Mouse (Mus musculus) heart, embryonic 13.5 days (tissue): ENCODE results near the gene Tek. TPM values are rescaled to one million over a fixed set of nuclear protein-coding genes. Genes with fewer than 3 reads are reported as not detected.

Experiments
- ATAC-seq: fragments of 200-750 bp; cut with Nextera tagmentation; 2 replicates; pipeline ENCODE4 v1.8.0; 2017; ENCODE audit warnings: moderate TSS enrichment; ENCODE audit not compliant: insufficient number of reproducible peaks, low FRiP score, low TSS enrichment; ENCODE audit errors: extremely low read depth
- H3K27ac ChIP-seq: fragments of 300-500 bp; sonication (generic); replicated peaks from 2 replicates; pipeline ENCODE4 v1.5.1; 2015; ENCODE audit warnings: moderate library complexity, mild to moderate bottlenecking, inconsistent platforms
- H3K27me3 ChIP-seq: fragments of 300-500 bp; sonication (generic); replicated peaks from 2 replicates; pipeline ENCODE4 v1.6.1; 2015; ENCODE audit warnings: mild to moderate bottlenecking, inconsistent platforms
- H3K36me3 ChIP-seq: fragments of 300-500 bp; sonication (generic); 2 replicates; pipeline ENCODE4 v1.6.1; 2015; ENCODE audit warnings: mild to moderate bottlenecking, inconsistent platforms
- H3K4me1 ChIP-seq: fragments of 300-500 bp; sonication (generic); 2 replicates; pipeline ENCODE4 v1.6.1; 2015; ENCODE audit warnings: inconsistent platforms
- H3K4me2 ChIP-seq: fragments of 300-500 bp; sonication (generic); 2 replicates; pipeline ENCODE4 v1.6.1; 2015; ENCODE audit warnings: inconsistent platforms, mild to moderate bottlenecking, moderate library complexity
- H3K4me3 ChIP-seq: fragments of 300-500 bp; sonication (generic); 2 replicates; pipeline ENCODE4 v1.5.1; 2015; ENCODE audit warnings: moderate library complexity, mild to moderate bottlenecking, inconsistent platforms
- H3K9ac ChIP-seq: fragments of 300-500 bp; sonication (generic); 2 replicates; pipeline ENCODE4 v1.6.1; 2015; ENCODE audit warnings: inconsistent platforms, mild to moderate bottlenecking, moderate library complexity
- H3K9me3 ChIP-seq: fragments of 300-500 bp; sonication (generic); 2 replicates; pipeline ENCODE4 v1.6.1; 2016; ENCODE audit warnings: inconsistent platforms
- WGBS: fragments of 180-500 bp; shearing (Covaris S2); methylation state at CpG from one replicate; pipeline ENCODE4 v1.1.7; 2015; ENCODE audit warnings: mixed read lengths; 5-methylcytosine and 5-hydroxymethylcytosine counted together
- polyA plus RNA-seq: library from polyadenylated mRNA; unstranded; fragments of >200 nt; fragmentation: Nextera tagmentation; extraction: Ambion mirVana; gene quantifications from 2 replicates; pipeline ENCODE4 v1.2.1, GENCODE M21; 2015

Gene Tek
- polyA plus RNA-seq, 1 experiment from 2014 or later = 44.6 TPM

DNA sequence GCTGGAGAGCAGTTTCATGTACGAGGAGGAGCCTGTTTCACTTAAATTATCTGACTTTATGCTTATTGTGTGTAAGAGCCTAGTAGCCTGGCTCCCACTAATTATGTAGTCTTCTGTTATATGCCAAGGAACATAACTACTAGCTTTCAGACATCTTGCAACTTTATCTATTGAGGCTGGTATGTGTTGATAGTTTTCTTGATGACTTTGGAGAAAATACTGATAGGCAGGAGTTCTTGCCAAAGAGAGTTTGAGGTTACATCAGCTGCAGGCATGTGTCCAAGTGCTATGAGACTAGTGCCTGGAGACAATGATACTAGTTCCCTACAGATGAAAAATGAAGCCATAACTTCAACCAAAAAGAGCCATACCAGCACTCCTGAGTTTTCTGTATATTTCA is 64.1 kb downstream of the Tek start:
- WGBS = 38% methylated on average over 1 of the region's 1 CpGs
- Histone ChIP-seq H3K9me3 (no peaks in the 10 kb centered on the region), H3K27ac (peak overlapping the region; percentile 61; the same call in 1 of the 2 replicates), H3K9ac (no peak overlapping the region), H3K4me3 (no peak overlapping the region), H3K4me1 (peaks cover 6% of the 10 kb centered on the region), H3K36me3 (peaks cover 35% of the 10 kb centered on the region), H3K27me3 (no peaks in the 10 kb centered on the region), H3K4me2 (no peak overlapping the region)
- no peak for ATAC-seq

DNA sequence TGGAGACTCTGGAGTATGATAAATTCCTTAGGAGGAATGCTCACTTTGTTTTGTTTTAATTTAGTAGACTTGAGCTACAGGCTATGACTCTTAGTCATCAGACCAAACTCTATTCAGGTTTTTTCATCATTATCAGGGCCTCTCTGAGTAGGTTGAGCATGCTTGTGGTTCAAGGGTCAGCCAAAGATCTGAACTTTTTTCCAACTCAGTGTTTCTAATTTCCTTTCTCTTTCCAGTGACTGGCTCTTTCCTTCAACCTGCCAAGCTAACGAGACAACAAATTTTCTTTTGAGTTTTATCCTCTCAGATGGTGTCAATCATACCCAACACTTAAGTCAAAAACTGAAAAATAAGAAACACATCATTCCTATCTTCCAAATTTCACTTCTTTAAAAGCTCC is 71.5 kb downstream of the Tek start:
- ATAC-seq = no peak
- no peak overlapping the region for H3K9ac ChIP-seq
- H3K36me3 ChIP-seq = peaks cover 37% of the 10 kb centered on the region
- no peak overlapping the region for H3K27ac ChIP-seq
- no peaks in the 10 kb centered on the region for H3K9me3 ChIP-seq
- 62% methylated on average over 1 of the region's 1 CpGs for WGBS
- H3K4me1 ChIP-seq = no peaks in the 10 kb centered on the region
- H3K4me3 ChIP-seq = no peak overlapping the region
- H3K4me2 ChIP-seq = no peak overlapping the region
- no peaks in the 10 kb centered on the region for H3K27me3 ChIP-seq

DNA sequence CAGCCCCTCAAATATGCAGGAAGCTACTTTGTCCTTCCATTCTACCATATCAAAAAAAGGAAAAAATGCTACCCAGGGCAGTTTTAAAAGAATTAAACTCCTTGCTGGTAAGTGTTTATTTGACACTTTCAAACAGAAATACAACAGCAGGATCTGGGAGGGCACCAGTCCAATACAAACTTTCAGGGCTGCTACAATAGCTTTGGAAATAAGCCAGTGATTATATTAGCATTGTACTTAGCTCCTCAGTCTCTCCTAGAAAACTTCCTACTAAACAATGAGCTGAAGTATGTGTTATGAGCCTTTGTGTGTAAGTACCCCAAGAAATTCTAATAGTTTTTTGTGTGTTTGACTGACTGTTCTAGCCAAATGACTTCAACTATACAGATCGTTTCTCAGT is 87.8 kb downstream of the Tek start:
- no peak overlapping the region for H3K4me2 ChIP-seq
- H3K27ac ChIP-seq = peak overlapping the region; percentile 69
- peaks cover 17% of the 10 kb centered on the region for H3K4me1 ChIP-seq
- no peak overlapping the region for H3K9ac ChIP-seq
- H3K9me3 ChIP-seq = peaks cover 8% of the 10 kb centered on the region
- peaks cover 27% of the 10 kb centered on the region for H3K36me3 ChIP-seq
- no peak for ATAC-seq
- H3K4me3 ChIP-seq = no peak overlapping the region
- no peaks in the 10 kb centered on the region for H3K27me3 ChIP-seq
- WGBS = 58% methylated on average over 1 of the region's 1 CpGs

DNA sequence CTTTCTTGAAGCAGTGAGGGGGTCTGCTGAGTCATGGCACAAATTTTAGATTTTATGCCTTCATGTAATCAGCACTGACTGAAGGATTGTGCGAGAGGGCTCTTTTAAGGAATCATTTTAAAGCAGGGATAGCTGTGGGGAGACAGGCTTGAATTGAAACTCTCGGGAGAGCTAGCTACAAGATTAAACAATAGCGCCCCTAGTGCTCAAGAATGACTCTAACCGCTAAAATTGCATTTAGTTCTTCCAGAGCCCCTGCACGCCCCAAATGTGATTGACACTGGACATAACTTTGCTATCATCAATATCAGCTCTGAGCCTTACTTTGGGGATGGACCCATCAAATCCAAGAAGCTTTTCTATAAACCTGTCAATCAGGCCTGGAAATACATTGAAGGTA is 88.3 kb downstream of the Tek start:
- peaks cover 8% of the 10 kb centered on the region for H3K9me3 ChIP-seq
- no peaks in the 10 kb centered on the region for H3K27me3 ChIP-seq
- H3K4me1 ChIP-seq = peaks cover 17% of the 10 kb centered on the region
- H3K27ac ChIP-seq = peak overlapping the region; percentile 67
- H3K9ac ChIP-seq = no peak overlapping the region
- H3K4me2 ChIP-seq = 0 out of 2 replicates have a peak overlapping the region, but pooled peaks have one; percentile 34
- ATAC-seq = no peak
- peaks cover 22% of the 10 kb centered on the region for H3K36me3 ChIP-seq
- WGBS = 30% methylated on average over 5 of the region's 5 CpGs
- H3K4me3 ChIP-seq = no peak overlapping the region

DNA sequence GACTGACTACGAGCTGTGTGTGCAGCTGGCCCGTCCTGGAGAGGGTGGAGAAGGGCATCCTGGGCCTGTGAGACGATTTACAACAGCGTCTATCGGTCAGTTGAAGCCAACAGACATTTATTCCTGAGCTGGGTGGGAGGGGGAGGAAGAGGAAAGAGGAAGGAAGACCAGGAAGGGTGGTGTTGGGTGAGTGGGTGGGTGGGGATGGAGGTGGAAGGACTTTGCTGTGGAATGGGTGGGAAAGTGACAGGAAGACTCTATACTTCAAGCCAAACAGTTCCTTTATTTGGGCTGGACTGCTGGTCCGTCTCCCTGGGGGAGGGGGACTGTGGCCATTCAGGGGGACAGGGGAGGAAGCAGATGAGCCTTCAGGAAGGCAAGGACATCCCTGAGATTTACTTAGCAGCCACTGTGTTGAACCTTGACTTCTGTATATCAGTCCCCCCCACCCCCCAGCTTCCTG is 90.9 kb downstream of the Tek start:
- Histone ChIP-seq H3K9ac (no peak overlapping the region), H3K9me3 (no peaks in the 10 kb centered on the region), H3K4me2 (no peak overlapping the region), H3K27me3 (no peaks in the 10 kb centered on the region), H3K4me3 (no peak overlapping the region), H3K4me1 (peaks cover 17% of the 10 kb centered on the region), H3K27ac (peak overlapping the region; percentile 44), H3K36me3 (peaks cover 20% of the 10 kb centered on the region)
- peak; percentile 25; the same call in 1 of the 2 replicates for ATAC-seq
- WGBS = 55% methylated on average over 6 of the region's 6 CpGs

DNA sequence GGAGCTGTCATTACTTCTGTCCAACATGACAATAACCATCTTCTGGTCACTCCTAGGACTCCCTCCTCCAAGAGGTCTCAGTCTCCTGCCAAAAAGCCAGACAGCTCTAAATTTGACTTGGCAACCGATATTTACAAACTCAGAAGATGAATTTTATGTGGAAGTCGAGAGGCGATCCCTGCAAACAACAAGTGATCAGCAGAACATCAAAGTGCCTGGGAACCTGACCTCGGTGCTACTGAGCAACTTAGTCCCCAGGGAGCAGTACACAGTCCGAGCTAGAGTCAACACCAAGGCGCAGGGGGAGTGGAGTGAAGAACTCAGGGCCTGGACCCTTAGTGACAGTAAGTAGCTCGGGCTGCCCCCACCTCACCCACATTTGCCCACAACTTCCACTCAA is 98.0 kb downstream of the Tek start:
- Histone ChIP-seq H3K9ac (no peak overlapping the region), H3K27ac (no peak overlapping the region), H3K9me3 (no peaks in the 10 kb centered on the region), H3K4me1 (no peaks in the 10 kb centered on the region), H3K4me2 (no peak overlapping the region), H3K4me3 (no peak overlapping the region), H3K36me3 (peaks cover 37% of the 10 kb centered on the region), H3K27me3 (no peaks in the 10 kb centered on the region)
- ATAC-seq = no peak
- WGBS = 58% methylated on average over 7 of the region's 7 CpGs

DNA sequence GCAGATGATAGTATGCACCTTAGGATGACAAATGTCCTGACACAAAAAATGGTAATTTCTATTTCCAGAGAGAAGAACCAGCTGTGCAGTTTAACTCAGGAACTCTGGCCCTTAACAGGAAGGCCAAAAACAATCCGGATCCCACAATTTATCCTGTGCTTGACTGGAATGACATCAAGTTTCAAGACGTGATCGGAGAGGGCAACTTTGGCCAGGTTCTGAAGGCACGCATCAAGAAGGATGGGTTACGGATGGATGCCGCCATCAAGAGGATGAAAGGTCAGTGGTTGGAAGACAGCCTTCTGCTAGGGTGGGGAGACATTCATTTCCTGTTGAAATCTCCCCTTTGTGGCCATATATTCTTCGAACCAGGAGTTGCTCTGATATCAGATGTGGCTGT is 114.2 kb downstream of the Tek start:
- H3K36me3 ChIP-seq = peaks cover 44% of the 10 kb centered on the region
- no peaks in the 10 kb centered on the region for H3K4me1 ChIP-seq
- no peak overlapping the region for H3K9ac ChIP-seq
- H3K27me3 ChIP-seq = no peaks in the 10 kb centered on the region
- H3K4me3 ChIP-seq = no peak overlapping the region
- no peaks in the 10 kb centered on the region for H3K9me3 ChIP-seq
- 77% methylated on average over 7 of the region's 7 CpGs for WGBS
- H3K27ac ChIP-seq = no peak overlapping the region
- no peak overlapping the region for H3K4me2 ChIP-seq
- ATAC-seq = no peak

DNA sequence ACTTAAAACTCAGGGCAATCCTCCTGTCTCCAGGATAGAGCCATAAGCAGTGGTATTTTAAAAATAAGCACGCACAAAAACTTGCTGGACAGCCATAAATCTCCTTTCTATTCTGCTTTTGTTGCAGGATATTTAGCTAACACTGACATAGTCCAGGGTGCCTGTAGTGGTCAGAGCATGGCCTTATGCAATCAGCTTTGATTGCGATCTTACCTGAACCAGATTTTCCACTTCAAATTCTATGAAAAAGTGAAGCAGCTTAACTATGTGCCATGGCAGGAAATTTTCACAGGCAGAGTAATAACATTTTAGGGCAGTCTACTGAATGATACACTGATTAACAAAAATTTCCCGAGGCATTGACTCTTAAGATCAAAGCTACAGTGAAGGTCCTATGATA is 115.2 kb downstream of the Tek start:
- no peak for ATAC-seq
- Histone ChIP-seq H3K9me3 (no peaks in the 10 kb centered on the region), H3K27me3 (no peaks in the 10 kb centered on the region), H3K27ac (no peak overlapping the region), H3K4me2 (no peak overlapping the region), H3K9ac (no peak overlapping the region), H3K36me3 (peaks cover 40% of the 10 kb centered on the region), H3K4me3 (no peak overlapping the region), H3K4me1 (no peaks in the 10 kb centered on the region)
- 77% methylated on average over 3 of the region's 3 CpGs for WGBS

DNA sequence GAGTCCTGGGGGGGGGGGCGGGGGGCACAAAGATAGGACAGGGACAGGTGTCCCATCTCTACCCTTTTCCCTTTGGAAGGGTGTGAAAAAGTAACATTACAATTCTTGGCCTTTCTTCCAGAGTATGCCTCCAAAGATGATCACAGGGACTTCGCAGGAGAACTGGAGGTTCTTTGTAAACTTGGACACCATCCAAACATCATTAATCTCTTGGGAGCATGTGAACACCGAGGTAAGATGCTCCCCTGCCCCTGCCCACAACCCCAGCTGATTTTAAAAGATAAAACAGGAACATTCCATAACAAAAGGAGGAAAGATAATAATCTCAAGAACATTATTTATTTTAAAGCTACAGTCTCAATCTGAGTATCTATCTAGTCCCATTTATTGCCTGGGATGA is 116.1 kb downstream of the Tek start:
- no peak overlapping the region for H3K27ac ChIP-seq
- H3K4me1 ChIP-seq = no peaks in the 10 kb centered on the region
- no peak for ATAC-seq
- 44% methylated on average over 3 of the region's 3 CpGs for WGBS
- no peak overlapping the region for H3K4me3 ChIP-seq
- peaks cover 50% of the 10 kb centered on the region for H3K36me3 ChIP-seq
- no peaks in the 10 kb centered on the region for H3K27me3 ChIP-seq
- no peak overlapping the region for H3K9ac ChIP-seq
- no peaks in the 10 kb centered on the region for H3K9me3 ChIP-seq
- no peak overlapping the region for H3K4me2 ChIP-seq

DNA sequence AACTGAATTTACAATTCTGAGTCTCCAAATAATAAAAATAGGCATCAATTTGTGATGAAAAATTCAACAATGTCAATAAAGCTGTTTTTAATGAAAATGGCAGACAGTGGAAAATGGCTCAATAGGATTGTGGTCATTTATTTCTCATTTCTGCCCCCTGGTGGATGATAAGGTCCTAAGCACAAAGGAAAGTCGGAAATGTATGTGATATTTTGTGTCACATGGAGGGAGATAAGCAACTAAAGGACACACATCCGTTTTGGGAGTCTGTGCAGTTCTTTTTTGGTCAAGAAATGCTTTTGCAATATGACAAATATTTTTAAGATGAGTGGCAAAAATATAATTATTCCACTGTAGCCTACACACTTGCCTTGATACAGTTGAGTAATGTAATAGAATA is 161.7 kb downstream of the Tek start:
- Histone ChIP-seq H3K9me3 (no peaks in the 10 kb centered on the region), H3K4me3 (no peak overlapping the region), H3K4me1 (no peaks in the 10 kb centered on the region), H3K36me3 (no peaks in the 10 kb centered on the region), H3K9ac (no peak overlapping the region), H3K4me2 (no peak overlapping the region), H3K27me3 (no peaks in the 10 kb centered on the region), H3K27ac (no peak overlapping the region)
- whole genome bisulfite sequencing = 15% methylated on average over 2 of the region's 2 CpGs
- ATAC-seq = no peak

DNA sequence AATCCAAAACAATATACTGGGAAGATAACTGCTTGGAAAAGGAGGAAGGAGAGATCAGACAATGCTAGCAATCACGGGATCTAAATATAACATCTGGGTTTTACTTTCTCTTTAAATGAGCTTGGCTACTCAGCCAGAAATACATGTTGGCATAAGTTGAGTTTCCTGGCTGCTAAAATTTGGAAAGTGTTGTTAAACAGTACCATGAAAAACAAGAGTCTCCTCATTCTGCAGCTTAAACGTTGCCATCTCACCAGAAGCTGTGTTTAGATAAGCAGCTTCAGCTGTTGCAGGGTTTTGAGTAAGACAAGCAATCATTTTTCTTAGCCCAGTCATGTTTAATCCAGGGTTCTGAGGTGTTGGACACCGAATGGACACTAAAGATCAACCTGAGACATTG is 162.7 kb downstream of the Tek start:
- 38% methylated on average over 3 of the region's 3 CpGs for WGBS
- H3K9ac ChIP-seq = no peak overlapping the region
- no peaks in the 10 kb centered on the region for H3K27me3 ChIP-seq
- H3K27ac ChIP-seq = no peak overlapping the region
- no peaks in the 10 kb centered on the region for H3K4me1 ChIP-seq
- no peak overlapping the region for H3K4me2 ChIP-seq
- no peak overlapping the region for H3K4me3 ChIP-seq
- H3K9me3 ChIP-seq = no peaks in the 10 kb centered on the region
- ATAC-seq = no peak
- no peaks in the 10 kb centered on the region for H3K36me3 ChIP-seq
